Mouse (Mus musculus): ENCODE results near the gene Lrrc4c. TPM values are rescaled to one million over a fixed set of nuclear protein-coding genes. Genes with fewer than 3 reads are reported as not detected.

The Lrrc4c gene
- polyA plus RNA-seq, 1 experiment from 2014 or later: 0.19 TPM

DNA sequence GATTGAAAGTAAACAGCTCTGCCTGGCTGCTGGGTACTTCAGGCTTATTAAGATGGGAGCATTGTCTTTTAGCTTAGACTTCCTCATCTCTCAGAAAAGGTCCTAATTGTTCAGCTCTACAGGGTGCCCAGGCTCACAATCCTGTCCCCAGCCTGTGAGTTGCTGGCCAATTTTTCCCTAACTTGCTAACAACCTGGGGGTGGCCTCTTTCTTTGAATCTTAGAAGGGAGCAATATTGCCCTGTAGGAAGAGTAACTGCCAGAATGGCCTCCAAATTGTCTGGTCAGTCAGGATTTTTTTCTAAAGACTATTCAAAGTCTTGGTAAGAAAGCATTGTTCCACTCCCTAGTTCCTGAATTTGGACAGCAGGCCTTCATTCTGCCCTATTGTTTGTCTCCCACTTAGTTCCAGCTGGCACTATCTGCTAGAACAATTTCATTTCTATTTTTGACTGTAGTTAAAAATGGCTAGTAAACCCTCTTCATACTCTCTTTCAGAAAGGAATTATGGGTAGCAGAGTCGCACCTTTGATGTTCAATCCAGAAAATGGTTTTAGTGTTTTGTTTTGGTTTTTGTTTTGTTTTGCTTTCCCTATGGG, 262.3 kb downstream of the Lrrc4c start:
- Histone ChIP-seq H3K27me3 (ENCODE audit: control insufficient read depth, insufficient read depth, low read length) (no peaks in the 10 kb centered on the region), H3K9me3 (replicated peaks; ENCODE audit: control insufficient read depth, low read length) (no peaks in the 10 kb centered on the region), H3K4me3 (ENCODE audit: low read depth, low read length) (no peak overlapping the region), H3K36me3 (ENCODE audit: control insufficient read depth, insufficient read depth, low read length) (no peaks in the 10 kb centered on the region), H3K27ac (ENCODE audit: low read depth, low read length) (no peak overlapping the region), H3K4me2 (no peak overlapping the region), H3K9ac (ENCODE audit: low read depth, low read length) (no peak overlapping the region), H3K4me1 (ENCODE audit: control insufficient read depth, insufficient read depth, low read length) (no peaks in the 10 kb centered on the region)
- ATAC-seq (replicated peaks; ENCODE audit: insufficient number of reproducible peaks, low FRiP score, low TSS enrichment): no peak
- whole genome bisulfite sequencing (ENCODE audit: insufficient replicate concordance): 91% methylated on average over 1 of the region's 1 CpGs

DNA sequence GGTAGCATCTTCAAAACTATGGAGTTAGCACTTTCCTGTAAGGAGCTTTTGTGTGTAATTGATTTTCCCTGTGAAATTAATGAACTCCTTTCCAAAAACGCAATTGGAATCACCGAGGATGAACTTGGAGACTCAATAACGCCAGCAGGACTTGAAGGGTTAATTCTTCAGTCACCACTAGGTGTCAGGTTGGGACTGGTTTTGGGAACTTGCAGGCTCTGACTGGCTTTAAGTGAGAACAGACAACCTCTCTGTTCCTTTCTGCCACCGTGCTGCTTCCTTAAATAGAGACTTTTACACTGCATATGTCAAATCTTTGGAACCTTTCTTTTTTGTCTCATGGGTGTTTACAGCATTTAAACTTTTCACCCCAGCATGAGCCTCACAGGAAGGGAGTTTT, 267.7 kb downstream of the Lrrc4c start:
- no peaks in the 10 kb centered on the region for H3K4me1 ChIP-seq (ENCODE audit: control insufficient read depth, insufficient read depth, low read length)
- ATAC-seq (replicated peaks; ENCODE audit: insufficient number of reproducible peaks, low FRiP score, low TSS enrichment): no peak
- H3K9me3 ChIP-seq (replicated peaks; ENCODE audit: control insufficient read depth, low read length): no peaks in the 10 kb centered on the region
- no peak overlapping the region for H3K4me3 ChIP-seq (ENCODE audit: low read depth, low read length)
- H3K27me3 ChIP-seq (ENCODE audit: control insufficient read depth, insufficient read depth, low read length): no peaks in the 10 kb centered on the region
- no peak overlapping the region for H3K4me2 ChIP-seq
- WGBS (ENCODE audit: insufficient replicate concordance): 5% methylated on average over 4 of the region's 4 CpGs
- no peaks in the 10 kb centered on the region for H3K36me3 ChIP-seq (ENCODE audit: control insufficient read depth, insufficient read depth, low read length)
- H3K9ac ChIP-seq (ENCODE audit: low read depth, low read length): no peak overlapping the region
- H3K27ac ChIP-seq (ENCODE audit: low read depth, low read length): no peak overlapping the region

DNA sequence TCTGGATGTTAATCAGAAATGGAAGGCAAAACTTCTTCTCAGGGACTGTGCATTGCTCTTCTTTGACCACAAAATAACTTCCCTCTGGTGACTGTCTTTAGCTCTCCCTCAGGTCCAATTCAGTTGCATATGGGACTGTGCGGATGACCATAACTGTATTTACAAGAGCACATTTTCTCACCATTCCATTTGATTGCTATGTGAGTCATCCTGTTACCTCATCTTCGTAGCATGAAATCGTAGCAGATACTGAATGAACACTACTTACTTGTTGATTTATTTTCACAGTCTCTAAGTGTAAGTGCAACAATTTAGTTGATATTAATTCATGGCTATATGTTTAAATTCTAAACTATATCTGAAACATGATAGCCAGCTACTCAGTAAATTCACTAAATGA, 286.8 kb downstream of the Lrrc4c start:
- Histone ChIP-seq H3K36me3 (ENCODE audit: control insufficient read depth, insufficient read depth, low read length) (no peaks in the 10 kb centered on the region), H3K4me1 (ENCODE audit: control insufficient read depth, insufficient read depth, low read length) (no peaks in the 10 kb centered on the region), H3K27me3 (ENCODE audit: control insufficient read depth, insufficient read depth, low read length) (no peaks in the 10 kb centered on the region), H3K4me2 (no peak overlapping the region), H3K4me3 (ENCODE audit: low read depth, low read length) (no peak overlapping the region), H3K9me3 (replicated peaks; ENCODE audit: control insufficient read depth, low read length) (no peaks in the 10 kb centered on the region), H3K27ac (ENCODE audit: low read depth, low read length) (no peak overlapping the region), H3K9ac (ENCODE audit: low read depth, low read length) (no peak overlapping the region)
- WGBS (ENCODE audit: insufficient replicate concordance): 81% methylated on average over 3 of the region's 3 CpGs
- no peak for ATAC-seq (replicated peaks; ENCODE audit: insufficient number of reproducible peaks, low FRiP score, low TSS enrichment)

DNA sequence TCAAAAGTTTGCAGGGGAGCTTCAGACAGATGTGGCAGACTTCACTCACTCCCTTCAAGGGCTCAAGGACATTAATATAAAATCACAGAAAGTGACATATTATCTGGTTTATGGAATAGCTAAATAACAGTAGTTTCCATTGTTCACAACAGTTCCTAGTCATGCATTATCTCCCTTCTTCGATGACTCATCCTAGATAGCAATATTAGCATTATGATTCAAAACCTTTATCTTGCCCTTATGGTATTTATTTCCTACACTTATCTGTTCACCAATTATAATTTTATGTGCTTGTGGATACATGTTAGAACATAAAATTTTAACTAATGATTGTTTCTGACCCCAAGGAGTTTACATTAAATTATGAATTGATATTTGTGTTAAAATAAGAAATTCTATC, 296.2 kb downstream of the Lrrc4c start:
- no peak overlapping the region for H3K9ac ChIP-seq (ENCODE audit: low read depth, low read length)
- no peak overlapping the region for H3K27ac ChIP-seq (ENCODE audit: low read depth, low read length)
- WGBS (ENCODE audit: insufficient replicate concordance): 70% methylated on average over 1 of the region's 1 CpGs
- no peaks in the 10 kb centered on the region for H3K4me1 ChIP-seq (ENCODE audit: control insufficient read depth, insufficient read depth, low read length)
- no peaks in the 10 kb centered on the region for H3K9me3 ChIP-seq (replicated peaks; ENCODE audit: control insufficient read depth, low read length)
- H3K4me3 ChIP-seq (ENCODE audit: low read depth, low read length): no peak overlapping the region
- no peak for ATAC-seq (replicated peaks; ENCODE audit: insufficient number of reproducible peaks, low FRiP score, low TSS enrichment)
- no peaks in the 10 kb centered on the region for H3K36me3 ChIP-seq (ENCODE audit: control insufficient read depth, insufficient read depth, low read length)
- no peak overlapping the region for H3K4me2 ChIP-seq
- no peaks in the 10 kb centered on the region for H3K27me3 ChIP-seq (ENCODE audit: control insufficient read depth, insufficient read depth, low read length)

DNA sequence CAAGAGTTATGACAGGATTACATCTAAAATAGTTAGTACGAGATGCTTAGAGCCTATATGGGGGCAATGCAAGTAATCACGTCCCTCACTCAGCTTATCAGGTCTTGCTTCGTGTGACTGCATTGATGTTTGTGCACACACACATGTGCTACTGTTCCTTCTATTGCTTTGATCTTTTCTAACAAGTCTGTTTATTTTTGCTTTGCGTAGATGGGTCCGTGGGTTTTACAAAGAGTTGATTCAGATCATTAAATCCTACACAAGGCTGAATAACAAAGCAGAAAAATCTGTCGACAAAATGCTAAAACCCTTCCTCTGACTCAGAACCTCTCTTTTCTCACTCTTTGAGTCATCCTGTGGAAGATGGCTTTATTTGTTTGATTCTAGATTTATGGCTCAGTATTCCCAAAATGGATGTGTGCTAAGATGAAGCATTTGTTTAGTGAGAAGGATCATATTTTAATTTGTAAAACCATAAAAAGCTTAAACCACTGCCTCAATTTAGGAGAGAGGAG, 300.8 kb downstream of the Lrrc4c start:
- Histone ChIP-seq H3K4me3 (ENCODE audit: low read depth, low read length) (no peak overlapping the region), H3K36me3 (ENCODE audit: control insufficient read depth, insufficient read depth, low read length) (no peaks in the 10 kb centered on the region), H3K27ac (ENCODE audit: low read depth, low read length) (no peak overlapping the region), H3K9ac (ENCODE audit: low read depth, low read length) (no peak overlapping the region), H3K4me2 (no peak overlapping the region), H3K9me3 (replicated peaks; ENCODE audit: control insufficient read depth, low read length) (no peaks in the 10 kb centered on the region), H3K4me1 (ENCODE audit: control insufficient read depth, insufficient read depth, low read length) (no peaks in the 10 kb centered on the region), H3K27me3 (ENCODE audit: control insufficient read depth, insufficient read depth, low read length) (no peaks in the 10 kb centered on the region)
- WGBS (ENCODE audit: insufficient replicate concordance): 66% methylated on average over 6 of the region's 6 CpGs
- no peak for ATAC-seq (replicated peaks; ENCODE audit: insufficient number of reproducible peaks, low FRiP score, low TSS enrichment)

DNA sequence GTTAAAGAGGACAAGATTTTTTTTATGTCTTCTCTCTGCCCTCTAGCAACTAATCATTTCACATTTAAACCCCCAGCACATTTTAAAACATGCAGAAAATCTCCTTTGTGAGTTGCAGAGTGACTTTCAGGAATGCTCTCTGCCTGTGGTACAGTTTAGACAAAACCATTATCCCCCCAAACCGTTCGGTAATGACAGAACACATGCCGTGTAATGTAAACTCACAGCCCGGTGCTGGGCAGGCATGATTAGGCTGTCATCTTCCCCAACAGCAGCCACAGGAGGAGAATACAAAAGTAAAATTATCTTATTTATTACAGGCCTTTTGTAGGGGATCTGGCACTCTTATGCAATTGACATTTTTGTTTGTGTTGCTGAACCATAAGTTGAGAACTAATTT, 349.1 kb downstream of the Lrrc4c start:
- Histone ChIP-seq H3K4me2 (no peak overlapping the region), H3K9me3 (replicated peaks; ENCODE audit: control insufficient read depth, low read length) (no peaks in the 10 kb centered on the region), H3K4me3 (ENCODE audit: low read depth, low read length) (no peak overlapping the region), H3K27me3 (ENCODE audit: control insufficient read depth, insufficient read depth, low read length) (no peaks in the 10 kb centered on the region), H3K36me3 (ENCODE audit: control insufficient read depth, insufficient read depth, low read length) (no peaks in the 10 kb centered on the region), H3K27ac (ENCODE audit: low read depth, low read length) (no peak overlapping the region), H3K9ac (ENCODE audit: low read depth, low read length) (no peak overlapping the region), H3K4me1 (ENCODE audit: control insufficient read depth, insufficient read depth, low read length) (no peaks in the 10 kb centered on the region)
- no peak for ATAC-seq (replicated peaks; ENCODE audit: insufficient number of reproducible peaks, low FRiP score, low TSS enrichment)
- WGBS (ENCODE audit: insufficient replicate concordance): 60% methylated on average over 4 of the region's 4 CpGs

DNA sequence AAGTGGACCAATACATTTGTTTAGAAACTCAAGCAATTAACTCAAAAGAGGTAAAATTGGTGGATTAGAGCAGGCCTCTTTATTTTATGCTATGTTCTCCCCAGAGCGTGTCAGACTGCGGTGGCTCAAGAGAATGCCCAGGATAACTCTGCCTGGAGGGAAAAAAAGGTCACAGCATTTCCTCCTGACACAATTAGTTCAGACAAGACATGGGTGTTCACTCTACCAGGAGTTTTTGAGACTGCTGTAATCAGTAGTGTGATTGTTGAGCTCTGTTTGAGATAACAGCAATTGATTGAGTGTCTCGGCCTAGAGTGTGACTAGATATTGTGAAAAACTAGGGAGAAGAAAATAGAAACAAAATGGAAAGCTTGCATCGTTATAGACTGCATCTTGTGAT, 363.8 kb downstream of the Lrrc4c start:
- no peak overlapping the region for H3K9ac ChIP-seq (ENCODE audit: low read depth, low read length)
- WGBS (ENCODE audit: insufficient replicate concordance): 36% methylated on average over 4 of the region's 4 CpGs
- H3K4me1 ChIP-seq (ENCODE audit: control insufficient read depth, insufficient read depth, low read length): no peaks in the 10 kb centered on the region
- no peak overlapping the region for H3K27ac ChIP-seq (ENCODE audit: low read depth, low read length)
- no peaks in the 10 kb centered on the region for H3K9me3 ChIP-seq (replicated peaks; ENCODE audit: control insufficient read depth, low read length)
- H3K27me3 ChIP-seq (ENCODE audit: control insufficient read depth, insufficient read depth, low read length): no peaks in the 10 kb centered on the region
- no peak for ATAC-seq (replicated peaks; ENCODE audit: insufficient number of reproducible peaks, low FRiP score, low TSS enrichment)
- H3K4me3 ChIP-seq (ENCODE audit: low read depth, low read length): no peak overlapping the region
- H3K36me3 ChIP-seq (ENCODE audit: control insufficient read depth, insufficient read depth, low read length): no peaks in the 10 kb centered on the region
- H3K4me2 ChIP-seq: no peak overlapping the region

DNA sequence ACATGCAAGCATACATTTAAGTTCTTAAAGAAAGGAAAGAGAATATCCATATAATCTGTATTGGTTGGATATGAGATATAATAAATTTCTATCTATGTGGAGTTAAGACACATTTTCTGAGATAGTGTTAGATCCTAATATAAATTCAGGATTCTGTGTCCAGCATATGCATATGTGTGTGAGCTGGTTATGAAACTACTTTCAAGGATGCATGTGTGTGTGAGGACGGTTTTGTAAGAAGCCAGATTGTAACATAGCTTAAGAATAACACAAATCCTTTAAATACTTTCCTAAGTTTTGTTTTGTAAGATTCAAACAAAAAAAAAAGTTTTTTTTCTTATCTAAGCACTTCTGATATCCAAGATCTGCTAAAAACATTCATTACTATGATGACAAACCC, 367.4 kb downstream of the Lrrc4c start:
- Histone ChIP-seq H3K4me1 (ENCODE audit: control insufficient read depth, insufficient read depth, low read length) (no peaks in the 10 kb centered on the region), H3K27me3 (ENCODE audit: control insufficient read depth, insufficient read depth, low read length) (no peaks in the 10 kb centered on the region), H3K4me3 (ENCODE audit: low read depth, low read length) (no peak overlapping the region), H3K9ac (ENCODE audit: low read depth, low read length) (no peak overlapping the region), H3K4me2 (no peak overlapping the region), H3K9me3 (replicated peaks; ENCODE audit: control insufficient read depth, low read length) (no peaks in the 10 kb centered on the region), H3K27ac (ENCODE audit: low read depth, low read length) (no peak overlapping the region), H3K36me3 (ENCODE audit: control insufficient read depth, insufficient read depth, low read length) (no peaks in the 10 kb centered on the region)
- no peak for ATAC-seq (replicated peaks; ENCODE audit: insufficient number of reproducible peaks, low FRiP score, low TSS enrichment)
- 65% methylated on average over 1 of the region's 1 CpGs for WGBS (ENCODE audit: insufficient replicate concordance)

DNA sequence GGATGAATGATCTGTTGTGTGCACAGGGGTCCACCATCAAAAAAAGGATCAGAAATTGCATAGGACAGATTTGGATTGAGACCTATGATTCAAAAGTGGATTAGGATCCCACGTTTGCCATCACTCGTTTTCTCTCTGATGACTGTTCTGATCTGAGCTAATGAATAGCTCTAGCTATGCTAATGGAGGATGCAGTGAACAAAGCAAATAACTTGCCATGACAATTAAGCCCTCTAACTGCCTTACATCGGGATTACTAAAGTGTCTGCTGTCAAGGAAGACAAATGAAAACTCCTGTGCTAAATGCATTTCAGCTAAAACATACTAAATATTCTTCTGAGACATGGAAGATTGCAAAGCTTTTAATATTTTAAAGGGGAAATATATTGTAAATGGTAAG, 387.0 kb downstream of the Lrrc4c start:
- no peak for ATAC-seq (replicated peaks; ENCODE audit: insufficient number of reproducible peaks, low FRiP score, low TSS enrichment)
- H3K9me3 ChIP-seq (replicated peaks; ENCODE audit: control insufficient read depth, low read length): no peaks in the 10 kb centered on the region
- 43% methylated on average over 3 of the region's 3 CpGs for WGBS (ENCODE audit: insufficient replicate concordance)
- no peak overlapping the region for H3K4me3 ChIP-seq (ENCODE audit: low read depth, low read length)
- no peaks in the 10 kb centered on the region for H3K36me3 ChIP-seq (ENCODE audit: control insufficient read depth, insufficient read depth, low read length)
- H3K27me3 ChIP-seq (ENCODE audit: control insufficient read depth, insufficient read depth, low read length): no peaks in the 10 kb centered on the region
- H3K27ac ChIP-seq (ENCODE audit: low read depth, low read length): no peak overlapping the region
- no peaks in the 10 kb centered on the region for H3K4me1 ChIP-seq (ENCODE audit: control insufficient read depth, insufficient read depth, low read length)
- no peak overlapping the region for H3K4me2 ChIP-seq
- no peak overlapping the region for H3K9ac ChIP-seq (ENCODE audit: low read depth, low read length)

All from heart, embryonic 11.5 days (tissue).